Mouse (Mus musculus) liver, postnatal 0 days (tissue): ENCODE measurements around the gene Zfp791.

ENCODE experiments used
- CTCF ChIP-seq: sonication (generic); IDR thresholded peaks from 2 replicates; pipeline ENCODE4 v1.5.1; 2016; ENCODE audit warnings: antibody characterized with exemption, low read depth
- EP300 ChIP-seq: IDR thresholded peaks from 2 replicates; pipeline ENCODE4 v1.6.1; 2016; ENCODE audit warnings: antibody characterized with exemption, low read depth, mild to moderate bottlenecking

- TF ChIP-seq CTCF (no peak), EP300 (no peak)
Measured at GRCm38 (mm10) chr8:85151624-85152023, 28.7 kb upstream of the Zfp791 start, which contains the start of gene Cks1brt.
